Mouse (Mus musculus) CH12.LX (cell line): ENCODE results near the gene Uba3. TPM values are rescaled to one million over a fixed set of nuclear protein-coding genes. Genes with fewer than 3 reads are reported as not detected.

Source experiments
- DNase-seq: peaks from one replicate; pipeline ENCODE4 v3.0.0-alpha.2; 2013; ENCODE audit errors: extremely low read depth
- H3K27ac ChIP-seq: 2 replicates; pipeline ENCODE4 v1.5.1; 2012; ENCODE audit warnings: low read depth, mild to moderate bottlenecking, control low read depth, moderate library complexity; ENCODE audit not compliant: insufficient read depth
- H3K27me3 ChIP-seq: replicated peaks from 2 replicates; pipeline ENCODE3; 2012; ENCODE audit warnings: inconsistent platforms
- H3K36me3 ChIP-seq, 2 experiments: replicated peaks in 1 of 2; 2 replicates each; pipeline versions ENCODE3 to v1.6.1; 2012; ENCODE audit warnings: inconsistent platforms in 1 of 2, low read length in 1 of 2, mild to moderate bottlenecking in 1 of 2, mixed read lengths in 1 of 2, moderate library complexity in 1 of 2; ENCODE audit not compliant: control insufficient read depth in 1 of 2, insufficient read depth in 1 of 2
- H3K4me1 ChIP-seq, 2 experiments: 2 replicates each; pipeline ENCODE4 v1.6.1; 2012; ENCODE audit warnings: inconsistent platforms in 1 of 2, moderate library complexity in 1 of 2; ENCODE audit not compliant: insufficient read depth in 2 of 2, control insufficient read depth in 1 of 2
- H3K4me2 ChIP-seq: 2 replicates; pipeline ENCODE4 v1.6.1; 2012; ENCODE audit warnings: low read depth, mild to moderate bottlenecking, control low read depth; ENCODE audit not compliant: poor library complexity, insufficient read depth, severe bottlenecking
- H3K4me3 ChIP-seq, 3 experiments: fragments of 150-350 bp in 1 of 3; sonication (generic) in 1 of 3; replicated peaks in 1 of 3; 2 replicates each; pipeline versions ENCODE3 to v1.5.1; 2011 to 2012; ENCODE audit warnings: low read depth in 2 of 3, low read length in 2 of 3, mild to moderate bottlenecking in 2 of 3, moderate library complexity in 2 of 3, control low read depth in 1 of 3, improper control_type of control experiment in 1 of 3, inconsistent platforms in 1 of 3, mixed read lengths in 1 of 3; ENCODE audit not compliant: poor library complexity in 1 of 3
- H3K79me2 ChIP-seq: replicated peaks from 2 replicates; pipeline ENCODE4 v1.6.1; 2012; ENCODE audit warnings: mild to moderate bottlenecking, moderate library complexity; ENCODE audit not compliant: control insufficient read depth, poor library complexity, insufficient read depth, severe bottlenecking; ENCODE audit errors: extremely low read depth
- H3K9ac ChIP-seq: 2 replicates; pipeline ENCODE4 v1.6.1; 2012; ENCODE audit warnings: low read depth, mild to moderate bottlenecking, control low read depth, moderate library complexity; ENCODE audit not compliant: insufficient read depth
- H3K9me3 ChIP-seq: replicated peaks from 2 replicates; pipeline ENCODE3; 2012; ENCODE audit warnings: low read length, inconsistent platforms, mixed read lengths
- BHLHE40 ChIP-seq: IDR thresholded peaks from 2 replicates; pipeline ENCODE4 v1.6.1; 2011; ENCODE audit warnings: mild to moderate bottlenecking, low read depth, low read length, improper control_type of control experiment
- CHD1 ChIP-seq: IDR thresholded peaks from 2 replicates; pipeline ENCODE4 v1.6.1; 2012; ENCODE audit warnings: low read depth, low read length, improper control_type of control experiment, inconsistent platforms
- CHD2 ChIP-seq: IDR thresholded peaks from 2 replicates; pipeline ENCODE4 v1.6.1; 2011; ENCODE audit warnings: low read length, improper control_type of control experiment
- CTCF ChIP-seq, 2 experiments: IDR thresholded peaks in 1 of 2; conservative IDR thresholded peaks in 1 of 2; 2 replicates each; pipeline ENCODE4 v1.5.1; 2011 to 2012; ENCODE audit warnings: low read depth in 2 of 2, low read length in 2 of 2, improper control_type of control experiment in 1 of 2, inconsistent platforms in 1 of 2, mild to moderate bottlenecking in 1 of 2, moderate library complexity in 1 of 2
- E2F4 ChIP-seq: IDR thresholded peaks from 2 replicates; pipeline ENCODE4 v1.6.1; 2011; ENCODE audit warnings: low read depth, low read length, improper control_type of control experiment; ENCODE audit not compliant: insufficient replicate concordance
- ELF1 ChIP-seq: IDR thresholded peaks from 2 replicates; pipeline ENCODE4 v1.6.1; 2014; ENCODE audit warnings: low read depth, mild to moderate bottlenecking, inconsistent platforms, low read length, improper control_type of control experiment
- EP300 ChIP-seq: IDR thresholded peaks from 2 replicates; pipeline ENCODE4 v1.6.1; 2011; ENCODE audit warnings: low read length, improper control_type of control experiment
- ETS1 ChIP-seq: conservative IDR thresholded peaks from 2 replicates; pipeline ENCODE4 v1.6.1; 2012; ENCODE audit warnings: low read depth, mild to moderate bottlenecking, inconsistent platforms, low read length, improper control_type of control experiment, moderate library complexity
- GABPA ChIP-seq: IDR thresholded peaks from 2 replicates; pipeline ENCODE4 v1.6.1; 2012; ENCODE audit warnings: low read depth, low read length, improper control_type of control experiment, inconsistent platforms; ENCODE audit not compliant: insufficient replicate concordance
- HCFC1 ChIP-seq: IDR thresholded peaks from 2 replicates; pipeline ENCODE4 v1.6.1; 2012; ENCODE audit warnings: low read depth, mild to moderate bottlenecking, inconsistent platforms, low read length, improper control_type of control experiment
- IRF4 ChIP-seq: IDR thresholded peaks from 2 replicates; pipeline ENCODE4 v1.6.1; 2014; ENCODE audit warnings: low read depth, mild to moderate bottlenecking, inconsistent platforms, low read length, improper control_type of control experiment
- JUN ChIP-seq: IDR thresholded peaks from 2 replicates; pipeline ENCODE4 v1.6.1; 2011; ENCODE audit warnings: low read depth, mild to moderate bottlenecking, low read length, improper control_type of control experiment, moderate library complexity; ENCODE audit not compliant: insufficient read depth
- JUND ChIP-seq: conservative IDR thresholded peaks from 2 replicates; pipeline ENCODE4 v1.6.1; 2011; ENCODE audit warnings: low read depth, low read length, improper control_type of control experiment
- KAT2A ChIP-seq: IDR thresholded peaks from 2 replicates; pipeline ENCODE4 v1.6.1; 2012; ENCODE audit warnings: low read length, improper control_type of control experiment, inconsistent platforms; ENCODE audit not compliant: insufficient replicate concordance
- MAFK ChIP-seq: IDR thresholded peaks from 2 replicates; pipeline ENCODE4 v1.6.1; 2011; ENCODE audit warnings: low read length, improper control_type of control experiment; ENCODE audit not compliant: insufficient replicate concordance
- MAX ChIP-seq: IDR thresholded peaks from 2 replicates; pipeline ENCODE4 v1.6.1; 2011; ENCODE audit warnings: low read length, improper control_type of control experiment
- MAZ ChIP-seq: IDR thresholded peaks from 2 replicates; pipeline ENCODE4 v1.6.1; 2012; ENCODE audit warnings: low read depth, mild to moderate bottlenecking, inconsistent platforms, low read length, improper control_type of control experiment, moderate library complexity
- MEF2A ChIP-seq: IDR thresholded peaks from 2 replicates; pipeline ENCODE4 v1.6.1; 2014; ENCODE audit warnings: low read depth, mild to moderate bottlenecking, inconsistent platforms, low read length, improper control_type of control experiment, borderline replicate concordance
- MXI1 ChIP-seq: IDR thresholded peaks from 2 replicates; pipeline ENCODE4 v1.6.1; 2011; ENCODE audit warnings: mild to moderate bottlenecking, low read depth, low read length, improper control_type of control experiment
- MYC ChIP-seq: IDR thresholded peaks from 2 replicates; pipeline ENCODE4 v1.6.1; 2011; ENCODE audit warnings: low read depth, mild to moderate bottlenecking, improper control_type of control experiment, low read length
- NELFE ChIP-seq: IDR thresholded peaks from 2 replicates; pipeline ENCODE4 v1.6.1; 2011; ENCODE audit warnings: low read depth, low read length, improper control_type of control experiment
- NRF1 ChIP-seq: IDR thresholded peaks from 2 replicates; pipeline ENCODE4 v1.6.1; 2014; ENCODE audit warnings: low read depth, mild to moderate bottlenecking, inconsistent platforms, low read length, improper control_type of control experiment, moderate library complexity
- PAX5 ChIP-seq: IDR thresholded peaks from 2 replicates; pipeline ENCODE4 v1.6.1; 2012; ENCODE audit warnings: low read length, inconsistent platforms, mixed read lengths
- POLR2A ChIP-seq: IDR thresholded peaks from 2 replicates; pipeline ENCODE4 v1.6.1; 2011; ENCODE audit warnings: low read depth, mild to moderate bottlenecking, improper control_type of control experiment, low read length
- POLR2AphosphoS2 ChIP-seq: IDR thresholded peaks from 2 replicates; pipeline ENCODE4 v1.6.1; 2011; ENCODE audit warnings: low read depth, low read length, improper control_type of control experiment
- RAD21 ChIP-seq: IDR thresholded peaks from 2 replicates; pipeline ENCODE4 v1.6.1; 2011; ENCODE audit warnings: low read depth, mild to moderate bottlenecking, low read length, improper control_type of control experiment, moderate library complexity
- RCOR1 ChIP-seq: conservative IDR thresholded peaks from 2 replicates; pipeline ENCODE4 v1.6.1; 2012; ENCODE audit warnings: low read depth, mild to moderate bottlenecking, inconsistent platforms, low read length, improper control_type of control experiment
- SIN3A ChIP-seq: IDR thresholded peaks from 2 replicates; pipeline ENCODE4 v1.6.1; 2012; ENCODE audit warnings: low read length, improper control_type of control experiment, inconsistent platforms
- SMC3 ChIP-seq: IDR thresholded peaks from 2 replicates; pipeline ENCODE4 v1.6.1; 2011; ENCODE audit warnings: low read depth, low read length, improper control_type of control experiment
- TBP ChIP-seq: conservative IDR thresholded peaks from 2 replicates; pipeline ENCODE4 v1.6.1; 2011; ENCODE audit warnings: low read depth, low read length, improper control_type of control experiment
- TCF12 ChIP-seq: IDR thresholded peaks from 2 replicates; pipeline ENCODE4 v1.6.1; 2014; ENCODE audit warnings: low read depth, mild to moderate bottlenecking, inconsistent platforms, low read length, improper control_type of control experiment
- UBTF ChIP-seq: IDR thresholded peaks from 2 replicates; pipeline ENCODE4 v1.6.1; 2012; ENCODE audit warnings: low read depth, mild to moderate bottlenecking, inconsistent platforms, low read length, improper control_type of control experiment, moderate library complexity
- USF1 ChIP-seq: IDR thresholded peaks from 2 replicates; pipeline ENCODE4 v1.6.1; 2014; ENCODE audit warnings: low read depth, mild to moderate bottlenecking, inconsistent platforms, low read length, improper control_type of control experiment
- USF2 ChIP-seq: conservative IDR thresholded peaks from 2 replicates; pipeline ENCODE4 v1.6.1; 2011; ENCODE audit warnings: low read depth, low read length, improper control_type of control experiment
- ZC3H11A ChIP-seq: IDR thresholded peaks from 2 replicates; pipeline ENCODE4 v1.6.1; 2012; ENCODE audit warnings: low read depth, mild to moderate bottlenecking, inconsistent platforms, low read length, improper control_type of control experiment
- ZKSCAN1 ChIP-seq: IDR thresholded peaks from 2 replicates; pipeline ENCODE4 v1.6.1; 2012; ENCODE audit warnings: low read depth, inconsistent platforms, low read length, improper control_type of control experiment, borderline replicate concordance
- ZMIZ1 ChIP-seq: IDR thresholded peaks from 2 replicates; pipeline ENCODE4 v1.6.1; 2012; ENCODE audit warnings: low read depth, mild to moderate bottlenecking, inconsistent platforms, low read length, improper control_type of control experiment
- ZNF384 ChIP-seq: IDR thresholded peaks from 2 replicates; pipeline ENCODE4 v1.6.1; 2012; ENCODE audit warnings: low read depth, low read length, improper control_type of control experiment, inconsistent platforms
- dilution Hi-C: fragments of 300-500 bp; cut with MboI; formaldehyde crosslinking; loops from 2 replicates; pipeline ENCODE4 v1.14.3; 2020; ENCODE audit warnings: low sequenced_read_pairs; ENCODE audit not compliant: extremely low pct_unique_long_range_greater_than_20kb, extremely low pct_ligation_motif_present
- in situ Hi-C: fragments of 300-500 bp; cut with MboI; formaldehyde crosslinking; loops from 3 replicates; pipeline ENCODE4 v1.14.3; 2019; ENCODE audit warnings: low sequenced_read_pairs, low pct_ligation_motif_present, low pct_unique_long_range_greater_than_20kb, mixed read lengths
- polyA plus RNA-seq: library from polyadenylated mRNA; unstranded; fragments of >175 nt; gene quantifications from 2 replicates; pipeline ENCODE4 v1.2.1, GENCODE M21; 2012; ENCODE audit warnings: low read depth; ENCODE audit not compliant: insufficient read length
- total RNA-seq, 2 experiments: library from RNA; depleted of rRNA; stranded (reverse); fragments of 300-350 nt in 1 of 2; fragments of >200 nt in 1 of 2; gene quantifications; 2 replicates each; pipeline ENCODE4 v1.2.3; 2012 to 2014

Uba3 gene
- total RNA-seq (2012; rRNA removed): 47.3 and 52.7 TPM in 2 replicates
- total RNA-seq (2014; rRNA removed): 106 and 120 TPM in 2 replicates
- 55.6 and 69.5 TPM in 2 replicates for polyA plus RNA-seq

- dilution Hi-C loops (no loop called here), in situ Hi-C loops (loop anchor here (25.0 kb wide), 1 partner anchor 632 kb away; no protein-coding TSS in a partner anchor)
- Histone ChIP-seq H3K4me1 (peaks cover 4 to 64% of the 10 kb centered on the region in 2 experiments), H3K4me2 (peak within 1 kb of the TSS; percentile 11), H3K79me2 (peaks cover 37% of the 10 kb centered on the region), H3K9ac (peak within 1 kb of the TSS; percentile 100), H3K27me3 (no peaks in the 10 kb centered on the region), H3K4me3 (peak within 1 kb of the TSS; percentile 72 to 84 (median 82)), H3K27ac (peak within 1 kb of the TSS; percentile 54), H3K36me3 (peaks cover 6 to 9% of the 10 kb centered on the region in 2 experiments), H3K9me3 (no peaks in the 10 kb centered on the region)
- peak; percentile 99 for DNase-seq
- TF ChIP-seq ZKSCAN1 (no peak), ZNF384 (no peak), BHLHE40 (no peak), ELF1 (peak; percentile 42; the same call in 1 of the 2 replicates), PAX5 (no peak), MAZ (peak; percentile 84), IRF4 (peak; percentile 44; the same call in 1 of the 2 replicates), MAFK (no peak), RCOR1 (no peak), CHD1 (no peak), E2F4 (no peak), EP300 (no peak), MYC (no peak), POLR2AphosphoS2 (no peak), ZMIZ1 (peak; percentile 91), UBTF (no peak), SIN3A (no peak), JUND (no peak), TBP (0 out of 2 replicates have a peak, but pooled peaks have one; percentile 16), SMC3 (no peak), CHD2 (0 out of 2 replicates have a peak, but pooled peaks have one; percentile 14), GABPA (no peak), HCFC1 (peak; percentile 76), MXI1 (peak; percentile 60; the same call in 1 of the 2 replicates), NELFE (peak; percentile 89), JUN (no peak), CTCF (conservative IDR thresholded peaks at IDR 0.05 in 1 of 2, IDR thresholded peaks at IDR 0.05 in 1 of 2; ENCODE audit: low read depth in 2 of 2, low read length in 2 of 2) (no peak), RAD21 (no peak), ETS1 (no peak), USF2 (no peak), TCF12 (peak; percentile 98), USF1 (no peak), POLR2A (peak; percentile 93), NRF1 (peak; percentile 81), KAT2A (0 out of 2 replicates have a peak, but pooled peaks have one; percentile 55), ZC3H11A (no peak), MAX (no peak), MEF2A (peak; percentile 67; the same call in 1 of the 2 replicates)
These were observed at the start of gene Uba3 for GRCm38 (mm10) chr6:97205439-97205885. Gene Uba3, minus strand, starts transcription at chr6:97205647.
